Mouse (Mus musculus) neural tube, postnatal 0 days (tissue): ENCODE measurements around the gene Eid2. TPM values are rescaled to one million over a fixed set of nuclear protein-coding genes. Genes with fewer than 3 reads are reported as not detected.

ENCODE experiments used
- polyA plus RNA-seq: library from polyadenylated mRNA; unstranded; fragments of >200 nt; fragmentation: Nextera tagmentation; extraction: Ambion mirVana; gene quantifications from 2 replicates; pipeline ENCODE4 v1.2.1, GENCODE M21; 2015

The Eid2 gene
- polyA plus RNA-seq: 32.0 and 49.2 TPM in 2 replicates

GRCm38 (mm10) chr7:28267129-28268041, at the start of gene Eid2:
TSS of gene Eid2 (plus strand) at chr7:28267881.

GRCm38 (mm10) chr7:28277615-28278278, 10.1 kb downstream of the Eid2 start, which contains the start of gene Eid2b:
TSS of gene Eid2b (plus strand) at chr7:28277739.

DNA sequence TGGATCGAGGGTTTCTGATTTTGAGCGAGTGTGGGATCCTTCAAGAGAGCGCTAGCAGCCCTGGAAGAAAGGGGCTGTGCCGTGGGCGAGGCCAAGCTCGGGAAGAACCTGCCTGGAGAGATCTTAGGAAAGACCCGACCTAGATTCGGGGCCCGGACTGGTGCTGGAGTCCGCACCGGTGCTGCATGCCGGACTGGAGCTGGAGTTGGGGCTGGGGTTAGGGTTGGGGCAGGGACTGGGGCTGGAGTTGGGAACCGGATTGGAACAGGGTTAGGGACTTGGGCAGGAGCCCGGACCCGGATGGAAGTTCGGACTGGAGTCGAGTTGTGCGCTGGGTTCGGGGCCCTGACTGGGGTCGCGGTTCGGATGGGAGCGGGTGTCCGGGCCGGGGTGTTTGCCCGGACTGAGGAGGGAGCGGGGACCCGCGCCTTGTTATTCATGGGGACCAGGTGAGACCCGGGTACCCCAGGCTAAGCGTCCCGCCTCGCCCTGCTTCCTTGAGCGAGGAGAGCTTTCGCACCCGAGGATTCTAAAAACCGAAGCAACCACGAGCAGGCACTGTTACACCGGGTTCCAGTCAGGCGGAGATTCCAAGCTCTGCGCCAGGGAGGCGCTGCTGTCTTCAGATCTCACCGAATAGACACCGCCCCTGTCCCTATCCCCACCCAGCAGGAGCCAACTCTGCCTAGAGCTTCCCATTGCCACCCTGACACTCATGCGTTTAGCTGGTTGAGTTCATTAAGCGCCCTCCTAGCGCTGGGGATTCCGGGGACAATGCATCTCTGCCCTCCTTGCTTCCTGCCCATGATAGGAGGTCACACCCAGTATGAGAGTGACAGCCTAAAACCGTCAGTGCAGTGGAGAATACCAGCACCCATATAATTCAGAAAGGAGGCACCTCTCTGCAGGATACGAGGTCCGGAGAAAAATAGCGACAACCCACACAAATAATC, 23.2 kb downstream of the Eid2 start, which contains the start of gene Selenov:
Selenov (minus strand) TSS at position 549 of the 953 bp plus-strand sequence.

GRCm38 (mm10) chr7:28301616-28302433, 34.1 kb downstream of the Eid2 start, which contains the start of gene Dll3:
TSS of gene Dll3 (minus strand) at chr7:28302238.

GRCm38 (mm10) chr7:28311926-28312543, 44.4 kb downstream of the Eid2 start, which contains the start of gene Timm50:
TSS of gene Timm50 (minus strand) at chr7:28312072.

Other genes starting within 250 kb of the Eid2 start
- 242 and 253 TPM in 2 replicates for gene Psmc4, start 217.8 kb upstream of the Eid2 start, polyA plus RNA-seq
- 0.98 and 1.0 TPM in 2 replicates for gene Fcgbp, start 196.6 kb upstream of the Eid2 start, polyA plus RNA-seq
- 0.06 and 0.09 TPM in 2 replicates for gene 9530053A07Rik, start 138.4 kb upstream of the Eid2 start, polyA plus RNA-seq
- 61.6 and 68.4 TPM in 2 replicates for gene Fbl, start 98.2 kb upstream of the Eid2 start, polyA plus RNA-seq
- 10.0 and 11.1 TPM in 2 replicates for gene Dyrk1b, start 88.4 kb upstream of the Eid2 start, polyA plus RNA-seq
- gene Eid2b, start 9.9 kb downstream of the Eid2 start, polyA plus RNA-seq: 43.2 and 45.7 TPM in 2 replicates
- 5.1 and 6.7 TPM in 2 replicates for gene Selenov, start 23.3 kb downstream of the Eid2 start, polyA plus RNA-seq
- 20.4 and 21.8 TPM in 2 replicates for gene Dll3, start 34.4 kb downstream of the Eid2 start, polyA plus RNA-seq
- 109 and 129 TPM in 2 replicates for gene Timm50, start 44.2 kb downstream of the Eid2 start, polyA plus RNA-seq
- gene Supt5, start 70.9 kb downstream of the Eid2 start, polyA plus RNA-seq: 64.4 and 73.7 TPM in 2 replicates
- 524 and 613 TPM in 2 replicates for gene Rps16, start 82.8 kb downstream of the Eid2 start, polyA plus RNA-seq
- 10.8 and 13.7 TPM in 2 replicates for gene Plekhg2, start 104.7 kb downstream of the Eid2 start, polyA plus RNA-seq
- gene Zfp36, start 112.4 kb downstream of the Eid2 start, polyA plus RNA-seq: 3.9 and 4.1 TPM in 2 replicates
- 48.8 and 49.0 TPM in 2 replicates for gene Med29, start 124.8 kb downstream of the Eid2 start, polyA plus RNA-seq
- 75.7 and 90.9 TPM in 2 replicates for gene Paf1, start 125.1 kb downstream of the Eid2 start, polyA plus RNA-seq
- gene Gmfg, start 169.6 kb downstream of the Eid2 start, polyA plus RNA-seq: 6.6 and 8.3 TPM in 2 replicates
- 20.6 and 22.6 TPM in 2 replicates for gene Lrfn1, start 184.1 kb downstream of the Eid2 start, polyA plus RNA-seq
- gene Ifnl2, start 242.6 kb downstream of the Eid2 start, polyA plus RNA-seq: not detected in 2 replicates